Mouse (Mus musculus): ENCODE results near the gene Irf2bpl. TPM values are rescaled to one million over a fixed set of nuclear protein-coding genes. Genes with fewer than 3 reads are reported as not detected.

The Irf2bpl gene
- polyA plus RNA-seq, 1 experiment = 50.0 TPM

- peak; percentile 46 for DNase-seq
- 4% methylated on average over 20 of the region's 20 CpGs for WGBS
- TF ChIP-seq CTCF (IDR thresholded peaks at IDR 0.05; ENCODE audit: insufficient read depth, low read length) (no peak), POLR2A (IDR thresholded peaks at IDR 0.05; ENCODE audit: borderline replicate concordance, extremely low read depth, low read depth, low read length) (0 out of 2 replicates have a peak, but pooled peaks have one; percentile 14)
- Histone ChIP-seq H3K4me3 (replicated peaks; ENCODE audit: extremely low read depth, low read depth, low read length) (peak overlapping the region; percentile 62), H3K4me1 (ENCODE audit: control insufficient read depth, insufficient read depth, low read length) (peaks cover 45% of the 10 kb centered on the region)
Observed at GRCm38 (mm10) chr12:86893326-86894183, 9.0 kb upstream of the Irf2bpl start.

GRCm38 (mm10) chr12:86892711-86893311, 8.2 kb upstream of the Irf2bpl start:
- WGBS = 12% methylated on average over 17 of the region's 18 CpGs
- no peak for TF ChIP-seq CTCF (IDR thresholded peaks at IDR 0.05; ENCODE audit: insufficient read depth, low read length)
- TF ChIP-seq POLR2A (IDR thresholded peaks at IDR 0.05; ENCODE audit: borderline replicate concordance, extremely low read depth, low read depth, low read length) = no peak
- Histone ChIP-seq H3K4me3 (replicated peaks; ENCODE audit: extremely low read depth, low read depth, low read length) (no peak overlapping the region), H3K4me1 (ENCODE audit: control insufficient read depth, insufficient read depth, low read length) (peaks cover 45% of the 10 kb centered on the region)
- DNase-seq = peak; percentile 4

DNA sequence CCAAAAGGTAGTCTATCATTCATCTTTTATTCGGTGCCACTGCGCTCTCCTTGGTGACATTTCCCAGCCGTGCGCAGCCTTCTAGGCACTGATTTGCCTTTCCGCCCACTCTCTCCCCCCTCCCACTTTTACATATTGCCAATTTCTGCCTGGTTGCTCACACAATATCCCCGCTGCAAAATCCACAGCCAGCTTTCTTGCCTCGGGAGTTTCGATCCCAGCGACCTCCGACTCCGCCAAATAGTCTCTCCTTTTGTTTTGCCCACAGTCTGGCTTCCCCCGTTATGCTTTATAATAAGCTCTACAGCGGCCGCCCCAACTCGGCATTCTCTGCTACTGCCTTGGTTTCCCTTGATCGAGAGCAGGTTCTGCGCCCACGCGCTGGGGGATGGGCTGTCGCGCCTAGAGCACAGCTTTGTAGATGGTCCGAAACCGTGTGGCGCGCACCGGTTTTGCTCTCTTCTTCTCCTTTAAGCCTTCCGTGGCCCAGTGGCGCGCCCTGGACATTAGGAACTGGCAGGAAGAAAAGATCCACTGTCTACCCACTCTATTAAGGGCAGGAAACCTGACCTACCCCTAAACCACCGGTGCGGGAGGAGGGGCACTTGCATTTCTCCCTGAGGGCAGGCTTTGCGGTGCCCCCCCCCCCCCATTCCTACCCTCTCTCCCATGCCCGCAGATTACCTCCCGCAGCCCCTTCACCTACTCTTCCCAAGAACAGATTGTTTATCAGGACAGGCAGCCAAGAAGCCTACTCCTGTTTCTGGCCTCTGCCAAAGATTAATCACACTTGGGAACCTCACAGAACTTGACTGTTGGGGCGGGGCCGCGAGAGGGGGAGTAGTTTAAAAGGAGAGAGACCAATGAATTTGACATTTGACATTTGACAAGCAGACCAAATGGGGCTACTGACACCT, 7.4 kb upstream of the Irf2bpl start:
- DNase-seq = peak; percentile 83
- TF ChIP-seq CTCF (IDR thresholded peaks at IDR 0.05; ENCODE audit: insufficient read depth, low read length) (no peak), POLR2A (IDR thresholded peaks at IDR 0.05; ENCODE audit: borderline replicate concordance, extremely low read depth, low read depth, low read length) (peak; percentile 40; the same call in 1 of the 2 replicates)
- peaks cover 40% of the 10 kb centered on the region for H3K4me1 ChIP-seq (ENCODE audit: control insufficient read depth, insufficient read depth, low read length)
- WGBS = 3% methylated on average over 37 of the region's 37 CpGs
- peak overlapping the region; percentile 72 for H3K4me3 ChIP-seq (replicated peaks; ENCODE audit: extremely low read depth, low read depth, low read length)

- Histone ChIP-seq H3K4me3 (replicated peaks; ENCODE audit: extremely low read depth, low read depth, low read length) (peak overlapping the region; percentile 27), H3K4me1 (ENCODE audit: control insufficient read depth, insufficient read depth, low read length) (peaks cover 39% of the 10 kb centered on the region)
- TF ChIP-seq POLR2A (IDR thresholded peaks at IDR 0.05; ENCODE audit: borderline replicate concordance, extremely low read depth, low read depth, low read length) = no peak
- TF ChIP-seq CTCF (IDR thresholded peaks at IDR 0.05; ENCODE audit: insufficient read depth, low read length) = no peak
- 20% methylated on average over 11 of the region's 11 CpGs for WGBS
- DNase-seq = no peak
Observed at GRCm38 (mm10) chr12:86891454-86891785, 6.8 kb upstream of the Irf2bpl start.

GRCm38 (mm10) chr12:86890796-86891301, 6.3 kb upstream of the Irf2bpl start:
- H3K4me3 ChIP-seq (replicated peaks; ENCODE audit: extremely low read depth, low read depth, low read length) = no peak overlapping the region
- H3K4me1 ChIP-seq (ENCODE audit: control insufficient read depth, insufficient read depth, low read length) = peaks cover 35% of the 10 kb centered on the region
- TF ChIP-seq POLR2A (IDR thresholded peaks at IDR 0.05; ENCODE audit: borderline replicate concordance, extremely low read depth, low read depth, low read length) = no peak
- no peak for TF ChIP-seq CTCF (IDR thresholded peaks at IDR 0.05; ENCODE audit: insufficient read depth, low read length)
- peak; percentile 61 for DNase-seq
- 41% methylated on average over 8 of the region's 8 CpGs for WGBS

DNA sequence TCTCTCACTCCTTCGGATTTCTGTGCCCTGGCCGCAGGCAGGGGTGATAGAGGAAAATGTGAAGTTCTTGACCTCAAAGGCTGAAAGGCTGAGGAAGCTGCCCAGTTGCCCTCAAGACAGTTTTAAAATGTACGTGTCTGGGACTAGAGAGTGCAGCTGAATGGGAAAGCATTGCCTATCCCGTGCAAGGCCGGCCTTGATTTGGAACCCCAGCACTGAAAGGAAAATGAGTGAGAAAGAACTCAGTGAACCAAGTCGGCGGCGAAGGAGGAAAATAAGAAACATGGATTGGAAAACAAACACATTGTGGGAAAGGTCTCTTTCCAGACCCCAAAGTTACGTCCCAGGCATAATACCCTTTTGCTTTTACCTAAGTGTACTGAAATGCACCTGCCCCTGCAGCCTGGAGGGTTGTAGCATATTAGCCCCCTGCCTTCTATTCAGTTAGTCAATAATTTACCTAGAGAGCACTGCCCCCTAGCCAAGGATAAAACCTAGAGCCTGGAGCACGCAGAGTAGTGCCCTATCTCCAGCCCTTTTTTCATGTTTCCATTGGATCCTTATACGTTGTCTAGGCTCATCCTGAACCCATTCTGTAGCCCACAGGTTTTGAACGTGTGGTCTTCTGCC, 5.6 kb upstream of the Irf2bpl start:
- Histone ChIP-seq H3K4me1 (ENCODE audit: control insufficient read depth, insufficient read depth, low read length) (peaks cover 39% of the 10 kb centered on the region), H3K4me3 (replicated peaks; ENCODE audit: extremely low read depth, low read depth, low read length) (no peak overlapping the region)
- no peak for DNase-seq
- 63% methylated on average over 12 of the region's 12 CpGs for WGBS
- no peak for TF ChIP-seq POLR2A (IDR thresholded peaks at IDR 0.05; ENCODE audit: borderline replicate concordance, extremely low read depth, low read depth, low read length)
- TF ChIP-seq CTCF (IDR thresholded peaks at IDR 0.05; ENCODE audit: insufficient read depth, low read length) = no peak

GRCm38 (mm10) chr12:86889103-86889644, 4.6 kb upstream of the Irf2bpl start:
- peaks cover 37% of the 10 kb centered on the region for H3K4me1 ChIP-seq (ENCODE audit: control insufficient read depth, insufficient read depth, low read length)
- no peak for TF ChIP-seq CTCF (IDR thresholded peaks at IDR 0.05; ENCODE audit: insufficient read depth, low read length)
- peak; percentile 41; the same call in 1 of the 2 replicates for TF ChIP-seq POLR2A (IDR thresholded peaks at IDR 0.05; ENCODE audit: borderline replicate concordance, extremely low read depth, low read depth, low read length)
- 4% methylated on average over 7 of the region's 7 CpGs for WGBS
- peak; percentile 66 for DNase-seq
- H3K4me3 ChIP-seq (replicated peaks; ENCODE audit: extremely low read depth, low read depth, low read length) = no peak overlapping the region

Measured in lung, adult 2 months (tissue).